Mouse (Mus musculus): ENCODE results near the gene Capn15.

The Capn15 gene

DNA sequence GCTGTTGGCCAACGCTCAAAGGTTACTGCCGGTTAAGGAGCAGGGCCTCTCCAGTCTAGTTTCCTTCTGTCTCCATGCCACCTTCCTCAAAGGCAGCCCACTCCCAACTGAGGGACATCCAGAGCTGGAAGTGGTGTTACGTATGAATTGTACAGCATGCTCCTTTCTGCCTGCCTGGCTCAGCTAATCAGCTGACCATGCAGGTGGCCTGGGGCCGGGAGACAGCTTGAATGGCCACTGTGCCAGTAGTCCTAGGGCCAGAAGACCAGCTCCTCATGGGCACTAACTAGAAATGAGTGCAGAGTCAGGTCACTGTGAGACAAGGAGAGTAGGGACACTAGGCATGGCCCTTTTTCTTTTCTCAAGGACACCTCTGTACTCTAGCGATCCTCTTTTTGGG, 32.4 kb downstream of the Capn15 start:
- DNase-seq = no peak

DNA sequence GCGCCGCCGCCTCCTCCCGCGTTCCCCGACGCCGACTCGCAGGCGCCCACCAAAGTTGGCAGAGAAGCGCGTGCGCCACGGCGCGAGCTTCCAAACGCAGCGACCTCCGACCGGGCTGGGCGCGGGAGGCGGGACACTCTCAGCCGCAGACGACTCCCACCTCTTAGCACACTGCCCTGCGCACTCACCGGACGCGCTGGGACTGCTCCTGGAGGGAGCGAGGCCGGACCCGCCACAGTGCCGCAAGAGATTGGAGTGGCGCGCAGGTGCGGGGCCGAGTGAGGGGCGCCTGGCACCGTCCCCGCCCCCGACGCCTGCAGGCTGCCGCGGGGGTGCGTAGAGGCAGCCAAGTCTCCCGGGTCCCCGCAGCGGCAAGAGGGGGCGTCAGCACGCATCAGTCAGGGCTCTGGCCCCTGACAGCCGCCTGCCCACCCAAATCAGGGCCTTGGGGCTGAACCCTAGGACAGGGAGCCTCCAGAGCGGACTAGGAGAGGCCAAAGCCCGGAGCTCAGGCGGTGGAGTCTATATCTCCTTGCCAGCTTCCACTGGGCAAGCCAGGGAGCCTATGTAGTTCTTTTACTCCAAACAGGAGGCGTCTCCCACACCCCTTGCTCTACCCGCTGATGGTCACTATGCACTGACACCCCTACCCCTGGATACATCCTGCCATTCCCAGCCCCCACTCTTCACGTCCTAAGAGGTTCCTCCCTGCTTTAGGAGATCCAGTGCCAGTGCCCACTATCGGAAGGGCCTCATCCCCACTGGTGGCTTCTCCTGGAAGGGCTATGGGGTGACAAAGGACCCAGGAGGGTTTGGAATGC, 33.6 kb downstream of the Capn15 start, which contains the start of gene A930017K11Rik:
TSS of gene A930017K11Rik (minus strand) at position 763 of the 821 bp plus-strand sequence.
- peak; percentile 51 to 68 for DNase-seq

DNA sequence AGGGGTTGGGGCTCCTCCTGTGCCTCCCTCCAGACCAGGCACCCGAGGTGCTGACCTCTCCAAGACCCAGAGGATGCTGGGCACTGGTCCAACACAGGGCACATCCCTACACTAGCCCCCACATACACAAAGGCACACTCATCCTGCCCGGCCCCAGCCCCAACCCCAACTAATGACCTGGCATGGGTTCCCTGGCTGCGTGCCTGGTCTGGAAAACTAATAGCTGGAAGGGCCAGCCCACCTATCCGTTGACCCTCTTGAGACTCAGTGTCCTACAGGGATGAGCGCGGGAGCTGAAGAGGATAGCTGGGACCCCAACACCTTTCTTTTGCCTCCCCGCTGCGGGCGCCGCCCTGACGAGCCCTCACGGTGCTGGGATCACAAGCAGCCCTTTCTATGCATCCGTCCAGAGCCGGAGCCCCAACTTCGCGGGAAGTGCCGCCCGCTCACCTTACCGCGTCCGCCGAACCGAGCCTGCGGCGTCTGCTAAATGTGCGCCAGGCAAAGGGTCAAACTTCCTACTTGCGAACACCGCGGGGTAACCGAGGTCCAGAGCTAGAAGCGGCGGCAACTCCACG, 34.3 kb downstream of the Capn15 start:
- DNase-seq = peak; percentile 27 to 37

DNA sequence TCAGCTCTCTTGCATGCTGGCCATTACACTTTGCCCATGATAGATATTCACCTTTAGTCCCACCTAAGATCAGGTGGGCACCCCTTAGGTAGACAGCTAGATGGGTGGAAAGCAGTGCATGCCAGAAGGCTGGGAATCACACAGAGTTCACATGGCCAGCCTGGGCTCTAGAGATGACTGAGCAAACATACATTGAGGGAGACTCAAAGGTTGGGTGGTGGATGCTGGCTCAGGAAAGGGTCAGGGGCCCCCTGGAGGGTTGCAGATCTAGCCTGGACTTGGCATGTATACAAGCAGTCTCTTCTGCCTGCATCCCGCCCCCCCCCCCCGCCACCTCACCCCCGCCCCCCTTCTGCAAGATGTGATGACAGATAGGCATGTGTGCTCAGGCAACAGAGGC, 34.9 kb downstream of the Capn15 start:
- DNase-seq = no peak

DNA sequence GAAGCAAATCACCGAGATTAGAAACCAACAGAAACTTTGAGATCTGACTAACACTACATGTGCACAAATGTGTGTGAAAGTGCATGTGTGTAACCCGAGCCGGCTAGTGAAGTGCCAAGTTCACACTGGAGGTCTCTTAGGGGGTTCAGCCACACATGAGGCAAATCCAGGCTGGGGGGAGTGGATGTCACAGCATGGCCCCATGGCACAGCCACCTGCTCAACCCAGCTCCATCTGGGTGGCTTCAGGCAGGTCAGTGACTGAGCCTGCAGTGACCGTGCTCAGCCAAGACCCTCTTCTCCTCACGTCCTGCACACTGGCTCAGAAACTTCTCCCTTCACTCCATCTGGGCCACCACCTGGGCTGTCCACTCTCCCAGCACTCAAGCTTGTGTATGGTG, 35.6 kb downstream of the Capn15 start:
- DNase-seq = no peak

DNA sequence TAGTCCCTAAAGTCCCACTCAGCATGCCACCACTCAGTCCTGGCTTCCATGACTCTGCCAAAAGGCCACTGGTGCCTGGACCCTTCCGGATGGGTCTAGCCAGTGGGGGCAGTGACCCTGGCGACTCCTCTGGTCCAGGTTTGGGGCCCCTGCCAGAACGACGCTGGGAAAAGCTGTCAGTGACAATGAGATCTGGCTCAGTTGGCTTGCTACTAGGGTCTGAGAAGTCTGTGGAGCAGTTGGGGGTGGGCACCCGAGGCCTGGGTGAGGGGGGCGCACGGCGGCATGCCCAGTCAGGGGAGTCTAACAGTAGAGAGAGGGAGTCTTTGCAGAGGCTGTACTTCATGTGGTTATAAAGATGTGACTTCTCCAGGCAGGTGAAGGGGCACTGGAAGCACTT, 37.5 kb downstream of the Capn15 start:
- DNase-seq = no peak

DNA sequence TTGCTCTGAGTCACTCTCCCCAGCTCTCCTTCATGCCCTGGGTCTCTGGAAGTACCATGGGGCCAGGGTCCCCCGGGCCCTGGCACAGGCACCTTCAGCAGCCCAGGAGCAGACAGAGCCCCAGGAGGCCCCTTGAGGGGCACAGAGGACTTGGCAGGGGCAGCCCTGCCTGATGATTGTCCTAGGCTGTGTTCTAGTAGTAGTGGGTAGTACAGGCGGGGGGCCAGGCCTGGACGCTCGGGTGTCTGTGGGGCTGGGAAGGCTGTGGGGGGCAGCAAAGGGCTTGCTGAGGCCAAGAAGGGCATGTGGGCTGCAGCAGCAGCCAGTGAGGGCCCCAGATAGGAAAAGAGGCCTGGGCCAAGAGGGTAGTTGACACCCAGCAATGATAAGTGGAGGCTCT, 38.0 kb downstream of the Capn15 start:
- DNase-seq = no peak

DNA sequence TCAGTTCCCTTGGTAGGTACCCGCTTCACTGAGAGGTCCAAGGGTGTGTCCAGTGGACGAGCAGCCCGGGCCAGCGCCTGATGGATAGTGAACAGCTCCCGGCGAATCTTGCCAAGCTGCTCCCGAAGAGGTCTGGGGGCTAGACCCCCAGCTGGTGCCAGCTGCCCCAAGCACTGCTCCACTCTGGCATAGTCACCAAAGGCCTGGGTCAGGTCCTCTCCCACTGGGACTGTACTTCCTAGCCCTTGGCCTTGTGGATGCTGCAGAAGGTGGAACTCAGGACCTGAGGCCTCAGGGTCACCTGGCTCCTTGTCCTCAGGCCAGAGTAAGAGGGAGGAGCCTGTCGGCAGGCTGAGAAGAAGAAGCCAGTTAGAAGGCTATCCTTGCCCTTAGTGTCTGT, 38.7 kb downstream of the Capn15 start:
- DNase-seq = no peak

DNA sequence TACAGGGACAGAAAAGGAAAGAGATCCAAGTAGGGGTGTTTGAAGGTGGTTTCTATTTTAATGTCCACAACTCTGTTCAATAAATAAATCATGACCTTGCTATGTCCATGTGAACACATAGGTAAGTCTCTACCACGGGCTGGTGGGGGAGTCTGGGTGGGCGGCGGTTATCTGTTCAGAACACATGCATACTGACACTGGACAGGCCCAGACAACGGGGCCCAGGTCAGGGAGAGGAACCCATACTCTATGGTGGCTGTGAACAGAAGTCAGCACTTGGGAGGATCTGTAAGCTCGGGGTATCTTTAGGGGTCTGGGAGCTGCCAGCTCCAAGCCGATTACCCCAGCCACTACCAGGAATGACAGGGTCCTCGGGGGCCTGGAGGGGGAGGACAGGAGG, 39.2 kb downstream of the Capn15 start:
- DNase-seq = no peak

DNA sequence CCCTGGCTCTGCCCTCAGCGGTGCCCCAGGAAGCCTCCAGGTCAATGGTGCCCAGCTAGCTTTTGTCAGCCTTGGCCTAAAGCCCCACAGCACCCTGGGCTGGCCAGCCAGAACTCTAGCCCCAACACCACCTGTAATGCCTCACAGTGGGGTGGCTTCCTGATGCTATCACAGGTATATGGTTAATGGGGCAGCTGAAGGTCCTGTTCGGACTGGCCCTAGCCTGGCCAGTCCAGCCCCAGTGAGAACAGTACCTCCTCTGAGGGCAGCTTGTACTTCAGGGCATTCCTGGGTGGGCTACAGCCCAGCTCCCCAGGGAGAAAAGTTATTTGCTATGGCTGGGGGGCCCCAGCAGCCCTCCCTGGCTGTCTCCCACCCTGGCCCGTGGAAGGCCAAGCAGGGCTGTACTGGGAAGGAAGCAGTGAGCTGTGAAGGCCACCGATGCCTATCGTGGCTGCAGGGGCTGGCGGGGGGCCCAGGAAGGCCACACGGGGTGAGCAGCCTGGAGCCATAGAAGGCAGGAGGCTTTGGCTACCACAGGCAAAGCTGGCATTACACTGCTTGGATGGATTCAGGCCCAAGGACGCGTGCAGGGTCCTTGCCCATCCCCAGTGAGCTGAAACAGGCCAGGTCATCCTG, 40.0 kb downstream of the Capn15 start:
- DNase-seq = peak; percentile 56 to 72

DNA sequence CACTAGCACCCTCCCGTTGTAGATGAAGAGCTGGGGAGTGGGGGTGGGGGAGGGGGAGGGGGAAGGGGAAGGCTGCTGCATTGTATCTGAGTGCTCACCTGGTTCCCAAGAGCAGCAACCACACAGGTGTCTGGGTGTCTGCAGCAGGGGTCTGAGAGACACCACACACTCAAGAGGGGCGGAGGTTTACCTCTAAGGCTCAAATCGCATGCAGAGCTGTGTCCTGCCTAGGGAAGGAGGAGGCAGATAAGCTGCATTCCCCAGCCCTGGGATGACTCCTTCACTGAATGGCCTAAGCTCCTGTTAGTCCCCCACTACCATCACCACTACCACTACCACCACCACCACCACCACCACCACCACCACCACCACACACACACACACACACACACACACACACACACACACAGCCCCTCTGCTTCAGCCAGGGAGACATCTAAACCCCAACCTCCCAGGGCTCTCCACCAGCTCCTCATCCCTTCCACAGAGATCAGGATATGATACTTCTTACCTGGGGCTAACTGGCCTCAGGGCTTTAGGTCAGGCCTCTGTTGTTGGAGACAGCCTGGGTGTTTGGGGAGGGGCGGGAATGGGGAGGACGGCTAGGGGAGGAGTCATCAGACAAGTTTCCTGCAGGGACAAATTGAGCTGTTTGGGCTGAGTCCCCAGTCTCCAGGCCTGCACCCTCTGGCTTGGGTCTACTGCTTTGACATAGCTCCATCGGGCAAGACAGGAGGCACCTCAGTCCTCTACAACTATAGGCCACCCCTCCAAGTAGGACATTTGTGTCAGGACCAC, 41.0 kb downstream of the Capn15 start, which contains the start of the genes Pigq and Nhlrc4:
TSS of gene Pigq (minus strand) at position 571 of the 798 bp plus-strand sequence.
TSS of gene Nhlrc4 (minus strand) at position 596 of the 798 bp plus-strand sequence.
- no peak for DNase-seq

DNA sequence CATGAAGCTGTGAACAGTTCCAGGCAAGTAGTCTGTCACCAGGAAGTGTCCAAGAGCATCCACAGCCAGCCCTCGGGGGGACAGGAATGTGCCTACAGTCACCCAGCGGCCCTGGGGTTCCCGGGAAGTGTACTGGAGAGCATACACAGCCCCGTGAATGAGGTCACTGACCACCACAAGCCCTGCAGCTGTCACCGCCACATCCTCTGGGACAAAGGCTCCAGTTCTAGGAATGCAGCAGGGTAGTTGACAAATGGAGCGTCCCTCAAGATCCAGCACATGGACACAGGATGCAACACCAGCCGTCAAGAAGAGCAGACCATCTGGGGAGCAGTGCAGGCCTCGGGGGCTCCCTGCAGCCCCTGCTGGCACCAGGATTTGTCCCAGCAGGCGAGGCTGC, 41.8 kb downstream of the Capn15 start:
- no peak for DNase-seq

DNA sequence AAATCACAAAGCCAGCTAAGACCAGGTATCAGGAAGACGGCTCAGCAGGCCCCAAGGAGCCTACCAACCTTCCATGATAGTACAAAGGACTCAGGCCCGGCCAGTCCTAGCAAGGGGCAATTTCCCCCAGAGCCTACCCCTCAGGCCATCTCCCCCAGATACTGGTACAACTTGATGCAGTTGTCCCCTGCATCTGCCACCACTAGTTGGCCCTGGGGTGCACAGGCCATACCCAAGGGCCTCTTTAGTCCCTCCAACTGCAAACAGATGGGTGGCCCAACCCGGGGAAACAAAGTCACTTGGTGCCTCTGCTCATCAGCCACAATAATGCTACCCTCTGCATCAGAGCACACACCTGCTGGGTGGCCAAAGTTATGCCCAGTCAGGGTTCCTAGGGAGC, 42.4 kb downstream of the Capn15 start:
- DNase-seq = no peak

DNA sequence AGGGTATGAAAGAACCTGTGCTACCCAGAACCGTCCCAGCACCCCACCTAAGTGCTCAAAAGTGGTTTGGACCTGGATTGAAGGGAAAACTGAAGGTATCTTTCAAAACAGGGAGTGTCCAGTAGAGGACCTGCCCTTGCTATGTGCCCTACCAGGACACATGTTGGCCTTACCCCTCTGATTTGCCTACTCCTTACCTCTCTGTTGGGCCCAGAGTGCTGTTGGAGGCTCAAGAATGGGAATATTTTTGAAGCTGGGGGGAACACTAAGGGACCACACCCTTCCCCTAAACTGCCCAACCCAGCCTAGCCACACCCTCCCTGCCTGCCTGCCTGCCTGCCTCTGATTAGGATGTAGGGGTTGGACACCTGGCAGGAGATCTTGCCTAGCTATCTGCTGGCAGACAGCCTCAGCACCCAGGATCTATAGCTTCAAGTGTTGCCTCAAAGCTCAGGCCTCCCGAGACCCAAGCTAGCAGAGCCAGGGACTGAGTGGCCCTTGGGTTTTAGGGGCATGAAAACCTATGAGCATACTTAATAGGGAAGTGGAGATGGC, 42.9 kb downstream of the Capn15 start:
- no peak for DNase-seq

DNA sequence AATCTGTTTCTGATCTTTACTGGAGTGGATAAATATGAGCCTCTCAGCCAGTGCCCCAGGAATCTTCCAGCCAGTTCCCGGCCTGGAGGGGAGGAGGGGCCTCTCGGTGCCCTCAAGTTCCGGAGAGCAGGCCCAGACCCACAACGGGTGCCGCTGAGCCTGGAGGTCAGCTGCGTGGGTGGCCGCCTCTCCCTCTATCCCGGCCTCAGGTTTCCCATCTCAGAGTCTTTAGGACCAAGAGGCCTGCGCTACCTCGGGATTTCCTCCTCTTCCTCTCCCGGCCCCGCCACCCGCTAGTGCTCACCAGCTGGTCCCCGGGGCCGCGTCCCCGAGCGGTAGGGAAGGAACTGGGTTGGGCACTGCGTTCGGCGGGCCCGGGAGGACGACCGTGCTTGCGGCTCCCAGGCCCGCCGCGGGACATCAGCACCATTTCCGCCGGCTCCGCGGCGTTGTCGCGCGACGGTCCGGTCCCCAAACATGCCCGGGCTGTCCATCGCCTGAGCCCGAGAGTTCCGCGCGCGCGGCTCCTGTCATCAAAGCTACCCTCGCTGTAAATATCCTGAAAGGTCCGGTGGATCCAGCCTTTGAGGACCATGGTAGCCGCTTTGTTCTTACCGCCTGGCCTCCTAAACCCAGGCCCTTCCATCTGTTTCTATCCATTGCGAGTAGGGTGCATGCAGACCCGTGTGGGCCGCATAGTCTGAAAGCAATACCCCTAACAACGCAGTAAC, 43.9 kb downstream of the Capn15 start:
- DNase-seq = peak; percentile 88 to 90

DNA sequence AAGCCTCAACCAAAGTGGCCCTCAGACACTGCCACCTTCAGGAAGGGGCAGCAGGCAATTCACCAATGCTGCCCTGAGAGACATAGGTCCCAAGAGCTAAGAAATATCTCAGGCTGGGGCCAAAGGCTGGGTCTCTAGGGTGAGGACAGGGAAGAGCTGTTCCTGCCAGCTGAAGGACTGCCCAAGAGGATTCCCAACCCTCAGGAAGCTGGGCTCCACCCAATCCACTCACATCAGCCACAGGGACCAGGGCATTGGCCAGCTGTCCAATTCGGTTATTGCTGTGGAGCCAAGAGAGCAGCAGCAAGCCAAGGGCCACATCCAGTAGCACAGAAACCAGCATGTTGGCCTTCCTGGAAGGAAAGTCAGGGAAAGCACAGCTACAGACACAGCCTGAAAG, 51.1 kb downstream of the Capn15 start:
- DNase-seq = no peak

DNA sequence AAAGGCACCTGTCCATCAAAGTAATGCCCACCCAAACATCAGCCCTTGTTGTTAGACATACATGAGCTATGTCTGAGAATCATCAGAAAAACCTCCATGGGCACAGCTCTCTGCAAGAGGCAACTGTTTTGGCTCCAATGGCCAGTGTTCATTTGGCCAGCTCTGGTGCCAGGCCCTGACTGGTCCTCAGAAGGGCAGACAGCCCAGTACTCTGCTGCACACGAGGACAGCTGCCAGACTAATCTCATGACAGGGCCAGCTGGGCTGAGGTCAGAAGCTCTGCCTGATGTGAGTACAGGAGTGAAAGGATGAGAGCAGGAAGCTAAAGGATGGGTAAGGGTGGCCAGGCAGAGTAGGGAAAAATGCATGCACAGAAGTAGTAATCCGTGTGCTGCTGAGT, 60.2 kb downstream of the Capn15 start:
- no peak for DNase-seq

DNA sequence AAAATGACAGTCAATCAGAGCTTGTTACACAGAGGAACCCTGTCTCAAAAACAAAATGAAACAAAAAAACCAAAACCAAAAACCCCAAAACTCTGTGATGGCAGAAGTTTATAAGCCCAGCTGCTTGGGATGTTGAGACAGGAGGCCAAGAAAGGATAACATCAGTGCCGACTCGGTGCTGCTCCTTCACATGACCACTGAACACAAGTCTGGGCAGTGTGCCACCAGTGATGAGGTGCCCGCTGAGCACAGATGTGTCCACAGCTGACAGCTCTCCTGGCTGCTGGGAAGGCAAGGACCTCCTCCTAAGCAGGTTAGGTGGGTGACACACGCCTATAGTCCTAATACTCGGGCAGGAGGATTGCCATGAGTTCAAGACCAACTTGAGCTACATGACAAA, 63.5 kb downstream of the Capn15 start:
- no peak for DNase-seq

DNA sequence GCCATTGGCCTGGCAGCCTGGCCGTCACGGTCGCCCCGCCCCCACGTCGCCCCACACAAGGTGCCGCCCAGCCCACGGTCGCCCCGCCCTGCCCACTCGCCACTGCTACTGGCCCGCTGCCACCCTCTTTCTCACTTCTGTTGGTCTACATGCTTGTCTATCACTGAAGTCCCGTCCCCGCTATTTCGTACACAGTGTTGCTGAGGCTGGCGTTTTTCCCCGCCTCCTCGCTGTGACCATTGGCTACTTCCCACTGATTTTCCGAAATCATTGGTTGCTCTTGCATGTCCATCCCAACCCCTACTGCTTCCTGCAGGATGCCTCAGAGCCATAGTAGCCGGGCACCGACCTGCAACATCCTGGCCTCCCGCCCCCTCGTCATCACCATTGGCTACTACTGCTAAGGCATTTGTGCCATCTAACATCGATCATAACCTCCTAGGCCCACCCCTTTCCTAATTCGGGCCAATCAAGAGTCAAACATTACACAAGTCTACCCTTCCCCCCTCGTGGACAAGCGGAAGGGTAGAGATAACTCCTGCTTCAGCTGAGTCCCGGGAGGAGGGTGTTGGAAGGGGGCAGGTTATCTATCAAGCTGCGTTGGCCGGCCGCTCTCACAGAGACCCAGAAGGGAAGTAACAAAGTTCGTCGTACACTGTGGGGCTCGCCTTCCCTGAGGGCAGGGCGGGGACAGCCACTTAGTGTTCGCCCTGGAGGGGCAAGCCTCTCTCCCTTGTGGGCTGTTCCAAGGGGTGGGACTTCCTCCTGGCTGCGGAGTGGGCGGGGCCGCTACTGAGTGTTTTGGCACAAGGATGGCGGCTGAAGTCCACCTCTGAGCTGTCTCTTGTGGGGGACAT, 65.6 kb downstream of the Capn15 start:
- DNase-seq = peak; percentile 100

DNA sequence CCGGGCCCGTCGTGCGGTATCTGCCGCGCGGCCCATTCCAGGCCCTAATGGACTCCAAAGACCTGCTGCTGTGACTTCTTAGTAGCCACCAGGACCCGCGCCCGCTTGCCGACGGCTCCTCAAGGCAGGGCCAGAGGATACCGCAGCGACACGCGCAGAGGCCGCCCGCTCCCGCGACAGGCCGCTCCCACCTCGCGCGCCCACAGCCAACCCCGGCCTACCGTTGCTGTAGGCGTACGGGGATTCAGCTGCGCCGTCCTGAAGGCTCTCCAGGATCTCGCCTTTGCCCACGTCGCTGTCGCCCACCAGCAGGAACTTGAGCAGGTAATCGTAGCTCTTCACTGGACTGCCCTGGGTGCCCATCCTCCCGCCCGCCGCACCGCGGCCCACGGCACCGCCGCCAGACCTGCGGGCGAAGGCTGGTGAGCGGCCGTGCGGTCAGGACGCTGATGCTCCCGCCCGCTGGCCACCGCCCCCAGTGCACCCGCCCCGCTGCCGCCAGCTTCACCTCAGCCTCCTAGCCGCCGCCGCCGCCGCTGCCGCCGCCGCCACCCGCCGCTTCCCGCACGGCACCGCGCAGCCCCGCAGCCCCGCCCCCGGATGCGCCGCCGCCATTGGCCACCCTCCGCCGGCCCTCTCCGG, 66.3 kb downstream of the Capn15 start, which contains the start of gene Rab40c:
TSS of gene Rab40c (minus strand) at position 584 of the 642 bp plus-strand sequence.
- peak in 1 of 2 experiments; percentile 76 for DNase-seq

Measured in kidney, postnatal 4 days (tissue).